Mouse (Mus musculus) brain, embryonic 14.5 days (tissue): ENCODE data around the gene Six5.

Experiments
- CTCF ChIP-seq: fragments of 200-500 bp; IDR thresholded peaks from 2 replicates; pipeline ENCODE4 v1.5.1; 2012; ENCODE audit warnings: inconsistent platforms, mild to moderate bottlenecking, moderate library complexity, borderline replicate concordance; ENCODE audit not compliant: insufficient read depth, insufficient read length; ENCODE audit errors: extremely low read depth
- POLR2A ChIP-seq: fragments of 200-500 bp; IDR thresholded peaks from 2 replicates; pipeline ENCODE4 v1.6.1; 2012; ENCODE audit warnings: mild to moderate bottlenecking, inconsistent platforms, borderline replicate concordance; ENCODE audit not compliant: poor library complexity, insufficient read depth, insufficient read length, severe bottlenecking; ENCODE audit errors: extremely low read depth

DNA sequence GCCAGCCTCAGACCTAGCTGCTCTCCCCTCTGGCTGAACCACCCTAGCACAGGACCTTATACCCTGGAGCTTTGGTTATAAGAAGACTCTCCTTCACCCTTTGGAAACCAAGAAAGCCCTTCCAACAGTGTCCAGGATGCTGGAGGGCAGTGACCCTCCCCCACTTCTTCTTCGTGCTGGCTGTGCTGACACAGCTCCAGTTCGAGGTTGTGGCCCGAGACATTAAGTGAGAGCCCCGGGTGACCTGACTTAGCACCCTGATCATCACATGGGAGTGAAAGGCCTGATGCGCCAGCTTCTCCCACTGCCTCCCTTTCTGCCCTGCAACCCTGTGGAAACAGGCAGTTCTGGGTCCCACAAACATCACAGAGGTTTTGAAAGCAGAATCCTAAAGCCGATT lies 8.9 kb upstream of the Six5 start:
- TF ChIP-seq CTCF, result no peak
- no peak for TF ChIP-seq POLR2A
